Mouse (Mus musculus) CH12.LX (cell line): ENCODE results near the gene Far2. TPM values are rescaled to one million over a fixed set of nuclear protein-coding genes. Genes with fewer than 3 reads are reported as not detected.

ENCODE experiments used
- DNase-seq: peaks from one replicate; pipeline ENCODE4 v3.0.0-alpha.2; 2013; ENCODE audit errors: extremely low read depth
- H3K27ac ChIP-seq: 2 replicates; pipeline ENCODE4 v1.5.1; 2012; ENCODE audit warnings: low read depth, mild to moderate bottlenecking, control low read depth, moderate library complexity; ENCODE audit not compliant: insufficient read depth
- H3K27me3 ChIP-seq: replicated peaks from 2 replicates; pipeline ENCODE3; 2012; ENCODE audit warnings: inconsistent platforms
- H3K36me3 ChIP-seq, 2 experiments: replicated peaks in 1 of 2; 2 replicates each; pipeline versions ENCODE3 to v1.6.1; 2012; ENCODE audit warnings: inconsistent platforms in 1 of 2, low read length in 1 of 2, mild to moderate bottlenecking in 1 of 2, mixed read lengths in 1 of 2, moderate library complexity in 1 of 2; ENCODE audit not compliant: control insufficient read depth in 1 of 2, insufficient read depth in 1 of 2
- H3K4me1 ChIP-seq, 2 experiments: 2 replicates each; pipeline ENCODE4 v1.6.1; 2012; ENCODE audit warnings: inconsistent platforms in 1 of 2, moderate library complexity in 1 of 2; ENCODE audit not compliant: insufficient read depth in 2 of 2, control insufficient read depth in 1 of 2
- H3K4me2 ChIP-seq: 2 replicates; pipeline ENCODE4 v1.6.1; 2012; ENCODE audit warnings: low read depth, mild to moderate bottlenecking, control low read depth; ENCODE audit not compliant: poor library complexity, insufficient read depth, severe bottlenecking
- H3K4me3 ChIP-seq, 3 experiments: fragments of 150-350 bp in 1 of 3; sonication (generic) in 1 of 3; replicated peaks in 1 of 3; 2 replicates each; pipeline versions ENCODE3 to v1.5.1; 2011 to 2012; ENCODE audit warnings: low read depth in 2 of 3, low read length in 2 of 3, mild to moderate bottlenecking in 2 of 3, moderate library complexity in 2 of 3, control low read depth in 1 of 3, improper control_type of control experiment in 1 of 3, inconsistent platforms in 1 of 3, mixed read lengths in 1 of 3; ENCODE audit not compliant: poor library complexity in 1 of 3
- H3K79me2 ChIP-seq: replicated peaks from 2 replicates; pipeline ENCODE4 v1.6.1; 2012; ENCODE audit warnings: mild to moderate bottlenecking, moderate library complexity; ENCODE audit not compliant: control insufficient read depth, poor library complexity, insufficient read depth, severe bottlenecking; ENCODE audit errors: extremely low read depth
- H3K9ac ChIP-seq: 2 replicates; pipeline ENCODE4 v1.6.1; 2012; ENCODE audit warnings: low read depth, mild to moderate bottlenecking, control low read depth, moderate library complexity; ENCODE audit not compliant: insufficient read depth
- H3K9me3 ChIP-seq: replicated peaks from 2 replicates; pipeline ENCODE3; 2012; ENCODE audit warnings: low read length, inconsistent platforms, mixed read lengths
- CHD1 ChIP-seq: IDR thresholded peaks from 2 replicates; pipeline ENCODE4 v1.6.1; 2012; ENCODE audit warnings: low read depth, low read length, improper control_type of control experiment, inconsistent platforms
- CHD2 ChIP-seq: IDR thresholded peaks from 2 replicates; pipeline ENCODE4 v1.6.1; 2011; ENCODE audit warnings: low read length, improper control_type of control experiment
- CTCF ChIP-seq, 2 experiments: IDR thresholded peaks in 1 of 2; conservative IDR thresholded peaks in 1 of 2; 2 replicates each; pipeline ENCODE4 v1.5.1; 2011 to 2012; ENCODE audit warnings: low read depth in 2 of 2, low read length in 2 of 2, improper control_type of control experiment in 1 of 2, inconsistent platforms in 1 of 2, mild to moderate bottlenecking in 1 of 2, moderate library complexity in 1 of 2
- E2F4 ChIP-seq: IDR thresholded peaks from 2 replicates; pipeline ENCODE4 v1.6.1; 2011; ENCODE audit warnings: low read depth, low read length, improper control_type of control experiment; ENCODE audit not compliant: insufficient replicate concordance
- ELF1 ChIP-seq: IDR thresholded peaks from 2 replicates; pipeline ENCODE4 v1.6.1; 2014; ENCODE audit warnings: low read depth, mild to moderate bottlenecking, inconsistent platforms, low read length, improper control_type of control experiment
- EP300 ChIP-seq: IDR thresholded peaks from 2 replicates; pipeline ENCODE4 v1.6.1; 2011; ENCODE audit warnings: low read length, improper control_type of control experiment
- ETS1 ChIP-seq: conservative IDR thresholded peaks from 2 replicates; pipeline ENCODE4 v1.6.1; 2012; ENCODE audit warnings: low read depth, mild to moderate bottlenecking, inconsistent platforms, low read length, improper control_type of control experiment, moderate library complexity
- HCFC1 ChIP-seq: IDR thresholded peaks from 2 replicates; pipeline ENCODE4 v1.6.1; 2012; ENCODE audit warnings: low read depth, mild to moderate bottlenecking, inconsistent platforms, low read length, improper control_type of control experiment
- JUN ChIP-seq: IDR thresholded peaks from 2 replicates; pipeline ENCODE4 v1.6.1; 2011; ENCODE audit warnings: low read depth, mild to moderate bottlenecking, low read length, improper control_type of control experiment, moderate library complexity; ENCODE audit not compliant: insufficient read depth
- KAT2A ChIP-seq: IDR thresholded peaks from 2 replicates; pipeline ENCODE4 v1.6.1; 2012; ENCODE audit warnings: low read length, improper control_type of control experiment, inconsistent platforms; ENCODE audit not compliant: insufficient replicate concordance
- MEF2A ChIP-seq: IDR thresholded peaks from 2 replicates; pipeline ENCODE4 v1.6.1; 2014; ENCODE audit warnings: low read depth, mild to moderate bottlenecking, inconsistent platforms, low read length, improper control_type of control experiment, borderline replicate concordance
- NRF1 ChIP-seq: IDR thresholded peaks from 2 replicates; pipeline ENCODE4 v1.6.1; 2014; ENCODE audit warnings: low read depth, mild to moderate bottlenecking, inconsistent platforms, low read length, improper control_type of control experiment, moderate library complexity
- POLR2AphosphoS2 ChIP-seq: IDR thresholded peaks from 2 replicates; pipeline ENCODE4 v1.6.1; 2011; ENCODE audit warnings: low read depth, low read length, improper control_type of control experiment
- RAD21 ChIP-seq: IDR thresholded peaks from 2 replicates; pipeline ENCODE4 v1.6.1; 2011; ENCODE audit warnings: low read depth, mild to moderate bottlenecking, low read length, improper control_type of control experiment, moderate library complexity
- SIN3A ChIP-seq: IDR thresholded peaks from 2 replicates; pipeline ENCODE4 v1.6.1; 2012; ENCODE audit warnings: low read length, improper control_type of control experiment, inconsistent platforms
- SMC3 ChIP-seq: IDR thresholded peaks from 2 replicates; pipeline ENCODE4 v1.6.1; 2011; ENCODE audit warnings: low read depth, low read length, improper control_type of control experiment
- TBP ChIP-seq: conservative IDR thresholded peaks from 2 replicates; pipeline ENCODE4 v1.6.1; 2011; ENCODE audit warnings: low read depth, low read length, improper control_type of control experiment
- UBTF ChIP-seq: IDR thresholded peaks from 2 replicates; pipeline ENCODE4 v1.6.1; 2012; ENCODE audit warnings: low read depth, mild to moderate bottlenecking, inconsistent platforms, low read length, improper control_type of control experiment, moderate library complexity
- USF2 ChIP-seq: conservative IDR thresholded peaks from 2 replicates; pipeline ENCODE4 v1.6.1; 2011; ENCODE audit warnings: low read depth, low read length, improper control_type of control experiment
- ZC3H11A ChIP-seq: IDR thresholded peaks from 2 replicates; pipeline ENCODE4 v1.6.1; 2012; ENCODE audit warnings: low read depth, mild to moderate bottlenecking, inconsistent platforms, low read length, improper control_type of control experiment
- ZKSCAN1 ChIP-seq: IDR thresholded peaks from 2 replicates; pipeline ENCODE4 v1.6.1; 2012; ENCODE audit warnings: low read depth, inconsistent platforms, low read length, improper control_type of control experiment, borderline replicate concordance
- ZMIZ1 ChIP-seq: IDR thresholded peaks from 2 replicates; pipeline ENCODE4 v1.6.1; 2012; ENCODE audit warnings: low read depth, mild to moderate bottlenecking, inconsistent platforms, low read length, improper control_type of control experiment
- dilution Hi-C: fragments of 300-500 bp; cut with MboI; formaldehyde crosslinking; loops from 2 replicates; pipeline ENCODE4 v1.14.3; 2020; ENCODE audit warnings: low sequenced_read_pairs; ENCODE audit not compliant: extremely low pct_unique_long_range_greater_than_20kb, extremely low pct_ligation_motif_present
- in situ Hi-C: fragments of 300-500 bp; cut with MboI; formaldehyde crosslinking; loops from 3 replicates; pipeline ENCODE4 v1.14.3; 2019; ENCODE audit warnings: low sequenced_read_pairs, low pct_ligation_motif_present, low pct_unique_long_range_greater_than_20kb, mixed read lengths
- polyA plus RNA-seq: library from polyadenylated mRNA; unstranded; fragments of >175 nt; gene quantifications from 2 replicates; pipeline ENCODE4 v1.2.1, GENCODE M21; 2012; ENCODE audit warnings: low read depth; ENCODE audit not compliant: insufficient read length
- total RNA-seq, 2 experiments: library from RNA; depleted of rRNA; stranded (reverse); fragments of 300-350 nt in 1 of 2; fragments of >200 nt in 1 of 2; gene quantifications; 2 replicates each; pipeline ENCODE4 v1.2.3; 2012 to 2014

Far2 gene
- total and polyA plus RNA-seq, 3 experiments: 0.51 to 1.6 TPM; not detected in 1

DNA sequence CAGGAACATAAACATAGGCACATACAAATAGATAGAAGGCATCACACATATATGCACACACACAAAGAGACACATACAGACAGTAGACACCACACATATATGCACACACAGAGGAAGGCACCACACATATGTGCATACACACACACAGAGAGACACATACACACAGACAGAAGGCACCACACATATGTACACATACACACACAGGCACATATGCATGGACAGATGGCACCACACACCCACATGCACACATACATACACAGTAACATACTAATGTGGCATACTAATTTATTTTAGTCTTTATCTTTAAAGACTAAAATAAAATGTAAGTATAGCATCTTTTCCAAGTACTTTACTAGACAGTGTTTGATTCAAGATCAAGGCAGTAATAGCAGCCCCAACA is 86.5 kb downstream of the Far2 start:
- Histone ChIP-seq H3K27ac (no peak overlapping the region), H3K27me3 (no peaks in the 10 kb centered on the region), H3K4me1 (peaks cover 2 to 3% of the 10 kb centered on the region in 2 experiments; a peak in 1 of 4 replicates), H3K4me3 (no peak overlapping the region), H3K9ac (no peak overlapping the region), H3K4me2 (no peak overlapping the region), H3K9me3 (no peaks in the 10 kb centered on the region), H3K79me2 (no peaks in the 10 kb centered on the region), H3K36me3 (no peaks in the 10 kb centered on the region)
- dilution Hi-C loops (no loop called here), in situ Hi-C loops (no loop called here)
- DNase-seq: no peak
- TF ChIP-seq SIN3A (no peak), EP300 (no peak), ZMIZ1 (no peak), KAT2A (no peak), ETS1 (no peak), POLR2AphosphoS2 (no peak), USF2 (no peak), NRF1 (no peak), ZC3H11A (no peak), JUN (no peak), CHD2 (no peak), ZKSCAN1 (no peak), E2F4 (no peak), RAD21 (no peak), MEF2A (no peak), TBP (no peak), UBTF (no peak)

DNA sequence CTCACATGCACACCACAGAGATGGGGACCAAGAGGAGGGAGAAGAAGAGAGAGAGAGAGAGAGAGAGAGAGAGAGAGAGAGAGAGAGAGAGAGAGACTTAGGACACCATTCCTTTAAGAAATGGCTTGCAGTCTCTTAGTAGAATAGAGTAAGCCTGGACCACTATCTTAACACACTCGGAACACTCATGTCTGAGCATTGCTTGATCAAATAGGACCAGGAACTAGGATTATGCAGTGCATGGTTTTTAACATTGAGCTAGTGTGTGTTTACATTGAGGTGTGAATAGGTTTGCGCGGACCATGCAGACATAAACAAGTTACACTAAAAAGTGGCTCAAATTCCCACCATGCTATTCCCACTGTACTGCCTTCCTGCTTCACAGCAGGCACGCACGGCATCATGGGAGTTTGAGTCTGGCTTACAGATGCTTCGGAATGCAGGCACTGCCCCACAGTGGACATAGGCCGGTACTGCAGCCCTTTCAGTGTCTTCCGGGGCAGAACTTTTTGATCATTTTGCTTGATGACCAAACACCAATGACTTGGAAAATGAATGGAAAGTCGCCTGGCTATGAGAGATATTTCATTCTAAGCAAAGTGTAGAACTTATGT is 88.8 kb downstream of the Far2 start:
- Histone ChIP-seq H3K4me2 (no peak overlapping the region), H3K36me3 (no peaks in the 10 kb centered on the region), H3K27me3 (no peaks in the 10 kb centered on the region), H3K27ac (no peak overlapping the region), H3K79me2 (no peaks in the 10 kb centered on the region), H3K4me3 (no peak overlapping the region), H3K4me1 (0 out of 4 replicates have a peak, but pooled peaks cover 0 to 2% of the 10 kb centered on the region in 2 experiments), H3K9me3 (no peaks in the 10 kb centered on the region), H3K9ac (no peak overlapping the region)
- in situ Hi-C loops: no loop called here
- TF ChIP-seq UBTF (no peak), CHD1 (no peak), ETS1 (no peak), CTCF (conservative IDR thresholded peaks at IDR 0.05 in 1 of 2, IDR thresholded peaks at IDR 0.05 in 1 of 2; ENCODE audit: low read depth in 2 of 2, low read length in 2 of 2) (peak; percentile 84 to 89), SMC3 (peak; percentile 63), HCFC1 (peak; percentile 55; the same call in 1 of the 2 replicates), ELF1 (peak; percentile 82), RAD21 (peak; percentile 90)
- DNase-seq: peak; percentile 80
- dilution Hi-C loops: no loop called here
